Mouse (Mus musculus) brown adipose tissue, adult 24 weeks (tissue): ENCODE data around the gene Wfikkn1. TPM values are rescaled to one million over a fixed set of nuclear protein-coding genes. Genes with fewer than 3 reads are reported as not detected.
"Not testable (repeated sequence)": the region's sequence is repeated elsewhere in the genome, so short reads cannot be mapped to it uniquely, and the experiment has no call there.

Source experiments
- H3K27ac ChIP-seq: fragments of 200-500 bp; replicated peaks from 2 replicates; pipeline ENCODE4 v1.5.1; 2012; ENCODE audit warnings: low read depth, mild to moderate bottlenecking, low read length
- H3K4me1 ChIP-seq: fragments of 200-500 bp; 2 replicates; pipeline ENCODE4 v1.6.1; 2012; ENCODE audit warnings: low read length, mixed read lengths; ENCODE audit not compliant: control insufficient read depth, insufficient read depth, insufficient read length
- H3K4me3 ChIP-seq: fragments of 200-500 bp; 2 replicates; pipeline ENCODE4 v1.5.1; 2012; ENCODE audit warnings: low read depth, mild to moderate bottlenecking, low read length, moderate library complexity; ENCODE audit not compliant: insufficient read depth
- polyA plus RNA-seq: library from polyadenylated mRNA; stranded (reverse); fragments of >200 nt; gene quantifications from 2 replicates; pipeline ENCODE4 v1.2.4, GENCODE M21; 2012; ENCODE audit not compliant: missing spikeins, insufficient read depth, insufficient read length

The Wfikkn1 gene
- polyA plus RNA-seq, 1 experiment: not detected

DNA sequence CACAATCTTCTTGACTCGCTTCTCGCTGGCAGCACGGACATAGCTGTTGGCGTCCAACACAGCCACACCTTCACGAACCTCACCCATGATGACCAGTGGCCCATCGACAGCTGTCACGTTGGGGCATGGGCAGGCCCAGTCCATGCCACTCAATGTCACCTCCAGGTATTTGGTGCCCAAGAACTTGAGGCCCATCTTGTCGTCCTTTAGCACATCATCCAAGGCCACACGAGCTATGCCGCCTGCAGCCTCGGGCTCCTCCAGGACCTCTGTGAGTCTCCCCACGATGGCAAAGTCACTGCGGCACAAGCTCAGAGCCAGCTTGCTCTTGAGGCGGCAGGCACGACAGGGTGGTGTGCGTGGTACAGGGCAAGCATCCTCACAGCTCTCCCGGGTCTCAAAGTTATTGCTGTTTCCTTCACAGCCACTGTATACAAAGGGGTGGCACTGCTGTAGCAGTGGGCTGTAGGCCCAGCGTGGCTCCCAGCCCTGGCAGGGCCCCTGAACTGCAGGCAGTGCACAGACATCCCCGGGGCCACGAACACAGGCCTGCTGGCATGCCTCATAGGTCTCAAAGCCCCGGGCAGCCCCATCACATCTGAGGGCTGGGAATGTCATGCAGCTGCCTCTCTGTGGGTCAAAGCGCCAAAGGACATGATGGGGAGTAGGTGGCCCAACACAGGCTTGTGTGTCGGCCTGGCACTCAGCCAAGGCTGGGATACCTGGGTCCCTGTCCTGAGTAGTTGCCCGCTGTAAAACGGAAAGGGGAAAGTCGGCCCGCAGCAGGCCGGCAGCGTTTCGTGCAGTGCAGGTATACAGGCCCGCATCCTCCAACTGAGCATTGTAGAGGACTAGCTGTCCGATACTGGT lies 2.7 kb downstream of the Wfikkn1 start:
- Histone ChIP-seq H3K4me3 (no peak overlapping the region), H3K27ac (no peak overlapping the region), H3K4me1 (peaks cover 11% of the 10 kb centered on the region; the same call in 1 of the 2 replicates)

DNA sequence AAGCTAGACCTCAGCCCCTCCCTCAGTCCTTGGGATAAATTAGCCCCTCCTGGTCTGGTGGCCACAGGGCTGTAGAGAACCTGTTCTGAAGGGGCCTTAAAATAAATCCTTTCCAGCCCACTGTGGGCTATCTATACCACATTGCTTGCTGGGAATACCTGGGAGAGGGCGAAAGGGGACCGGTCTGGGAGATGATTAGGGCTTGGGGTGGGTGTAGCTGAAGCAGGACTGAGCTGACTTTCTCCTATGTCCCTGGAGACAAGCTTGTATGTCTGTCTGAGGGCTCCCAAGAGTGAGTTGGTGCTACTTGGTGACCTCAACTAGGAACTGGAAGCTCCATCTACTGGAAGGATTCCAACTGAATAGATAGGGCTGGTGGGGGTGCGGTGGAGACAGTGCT lies 3.6 kb downstream of the Wfikkn1 start:
- peaks cover 11% of the 10 kb centered on the region; the same call in 1 of the 2 replicates for H3K4me1 ChIP-seq
- no peak overlapping the region for H3K4me3 ChIP-seq
- H3K27ac ChIP-seq: no peak overlapping the region

DNA sequence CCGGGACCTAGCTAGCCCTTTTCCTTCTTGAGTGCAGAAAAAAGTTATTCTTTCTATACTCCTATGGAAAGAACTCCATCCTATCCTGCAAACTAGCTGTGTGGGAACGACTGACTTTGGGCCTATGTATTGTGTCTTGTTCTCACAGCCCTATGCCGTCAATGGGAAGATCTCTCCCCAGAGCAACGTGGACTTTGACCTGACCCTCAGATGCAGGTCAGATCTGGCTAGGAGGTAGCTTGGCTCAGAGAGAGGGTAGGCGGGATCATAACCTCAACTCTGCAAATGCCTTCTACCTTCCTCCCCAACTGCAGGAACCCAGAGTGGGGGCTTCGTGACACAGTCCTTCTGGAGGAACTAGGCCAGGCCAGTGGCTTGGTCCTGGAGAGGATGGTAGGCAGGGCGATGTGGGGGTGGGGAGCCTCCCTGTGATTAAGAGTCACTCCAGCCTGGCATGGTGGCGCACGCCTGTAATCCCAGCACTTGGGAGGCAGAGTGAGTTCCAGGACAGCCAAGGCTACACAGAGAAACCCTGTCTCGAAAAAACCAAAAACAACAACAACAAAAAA lies 4.2 kb downstream of the Wfikkn1 start:
- Histone ChIP-seq H3K27ac (no peak overlapping the region), H3K4me1 (peaks cover 9% of the 10 kb centered on the region; the same call in 1 of the 2 replicates), H3K4me3 (peak overlapping the region; percentile 87)

DNA sequence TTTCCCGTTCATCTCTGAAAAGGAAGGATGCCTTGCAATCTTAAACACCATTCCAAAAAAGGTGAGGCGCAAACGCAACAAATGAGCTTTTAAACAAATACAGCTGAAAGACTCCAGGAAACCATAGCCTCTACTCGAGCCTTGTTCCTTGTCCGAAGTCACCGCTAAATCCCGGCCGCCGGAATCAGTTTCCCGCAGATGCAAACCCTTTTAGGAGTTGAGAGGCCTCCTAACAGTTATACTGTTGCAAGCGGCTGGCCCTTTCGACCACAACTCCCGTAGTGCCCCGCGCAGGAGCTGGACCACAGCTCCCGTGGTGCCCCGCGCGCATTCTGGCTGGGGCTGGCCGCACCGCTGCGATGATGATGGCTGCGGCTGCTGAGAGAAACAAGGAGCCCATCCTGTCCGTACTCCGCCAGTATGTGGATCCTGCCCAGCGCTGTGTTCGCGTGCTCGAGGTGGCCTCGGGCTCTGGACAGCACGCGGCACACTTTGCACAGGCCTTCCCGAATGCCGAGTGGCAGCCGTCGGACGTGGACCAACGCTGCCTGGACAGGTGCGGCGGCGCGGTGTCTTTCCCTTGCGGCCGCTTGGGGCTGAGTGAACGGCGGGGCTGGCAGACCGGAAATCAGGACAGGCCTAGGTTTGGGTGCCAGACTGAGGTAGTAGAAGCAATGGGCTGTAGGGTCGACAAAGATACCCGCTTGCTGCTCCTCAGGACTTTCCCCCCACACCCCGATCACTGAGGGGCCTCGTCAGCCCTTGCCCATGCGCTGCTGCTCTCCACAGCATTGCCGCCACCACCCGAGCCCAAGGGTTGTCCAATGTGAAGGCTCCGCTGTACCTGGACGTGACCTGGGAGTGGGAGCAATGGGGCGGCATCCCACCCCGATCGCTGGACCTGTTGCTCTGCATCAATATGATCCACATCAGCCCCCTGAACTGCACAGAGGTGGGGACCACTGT lies 5.2 kb downstream of the Wfikkn1 start:
- peaks cover 9% of the 10 kb centered on the region; the same call in 1 of the 2 replicates for H3K4me1 ChIP-seq
- peak overlapping the region; percentile 87 for H3K4me3 ChIP-seq
- peak overlapping the region; percentile 44 for H3K27ac ChIP-seq

- Histone ChIP-seq H3K4me1 (peaks cover 9% of the 10 kb centered on the region; the same call in 1 of the 2 replicates), H3K4me3 (peak within 1 kb of the TSS; percentile 87)
Observed at GRCm38 (mm10) chr17:25874721-25875170, 5.9 kb downstream of the Wfikkn1 start, which contains the start of gene Mettl26. Gene Mettl26, plus strand, starts transcription at chr17:25875074.

GRCm38 (mm10) chr17:25874148-25874720 lies 6.4 kb downstream of the Wfikkn1 start:
- H3K4me1 ChIP-seq: peaks cover 9% of the 10 kb centered on the region; the same call in 1 of the 2 replicates
- peak overlapping the region; percentile 32; the same call in 1 of the 2 replicates for H3K27ac ChIP-seq

More at GRCm38 (mm10) chr17:25874721-25875170, 5.9 kb downstream of the Wfikkn1 start, which contains the start of gene Mettl26:
- peak within 1 kb of the TSS; percentile 44 for H3K27ac ChIP-seq

DNA sequence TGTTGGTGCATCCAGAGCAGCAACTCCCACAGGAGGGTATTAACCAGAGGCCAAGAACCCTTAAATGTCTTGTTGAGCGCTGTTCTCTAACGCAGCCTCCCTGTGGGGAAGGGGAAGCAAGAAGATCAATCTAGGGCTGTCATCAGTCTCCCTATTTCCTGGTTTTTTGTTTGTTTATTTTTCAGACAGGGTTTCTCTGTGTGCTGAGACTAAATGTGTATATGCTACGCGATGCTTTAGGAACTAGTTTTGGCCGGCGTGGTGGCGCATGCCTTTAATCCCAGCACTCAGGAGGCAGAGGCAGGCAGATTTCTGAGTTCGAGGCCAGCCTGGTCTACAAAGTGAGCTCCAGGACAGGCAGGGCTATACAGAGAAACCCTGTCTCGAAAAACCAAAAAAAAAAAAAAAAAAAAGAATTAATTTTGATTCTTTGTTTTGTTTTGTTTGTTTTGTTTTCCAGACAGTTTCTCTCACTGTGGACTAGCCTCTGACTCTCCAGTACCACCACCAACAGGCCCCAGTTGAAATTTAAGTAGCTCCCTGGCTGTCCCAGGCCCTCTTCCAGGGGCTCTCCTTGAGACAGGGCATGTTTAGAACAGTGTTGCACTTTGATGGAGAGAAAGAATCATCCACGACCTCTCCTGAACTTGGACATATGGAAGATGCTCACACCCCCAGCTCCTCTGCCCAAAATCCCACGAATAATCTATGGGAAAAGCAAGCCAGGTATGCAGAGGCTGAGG lies 7.1 kb downstream of the Wfikkn1 start:
- peaks cover 12% of the 10 kb centered on the region; the same call in 1 of the 2 replicates for H3K4me1 ChIP-seq
- peak overlapping the region; percentile 87; the same call in 1 of the 2 replicates for H3K4me3 ChIP-seq
- no peak overlapping the region for H3K27ac ChIP-seq

More at GRCm38 (mm10) chr17:25874148-25874720, 6.4 kb downstream of the Wfikkn1 start:
- peak overlapping the region; percentile 87 for H3K4me3 ChIP-seq

DNA sequence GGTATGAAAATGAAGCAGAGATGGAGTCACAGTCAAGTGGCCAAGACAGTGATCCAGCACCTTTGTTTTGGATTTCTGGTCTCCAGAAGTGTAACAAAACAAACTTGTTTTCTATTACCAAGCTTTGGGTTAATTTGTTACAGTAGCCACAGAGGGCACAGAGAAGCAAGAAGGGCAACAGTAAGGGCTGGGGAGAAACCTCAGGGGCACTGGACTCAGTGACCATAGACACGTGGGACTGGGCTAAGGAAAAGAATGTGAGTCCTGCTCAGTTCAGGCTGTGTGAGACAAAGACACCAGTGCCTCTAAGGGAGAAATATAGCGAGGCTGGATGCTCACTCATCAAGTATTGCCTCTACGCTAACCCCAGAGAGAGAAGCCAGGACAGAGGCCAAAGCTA lies 8.0 kb downstream of the Wfikkn1 start:
- no peak overlapping the region for H3K27ac ChIP-seq
- H3K4me3 ChIP-seq: no peak overlapping the region
- peaks cover 12% of the 10 kb centered on the region; the same call in 1 of the 2 replicates for H3K4me1 ChIP-seq

- H3K4me3 ChIP-seq, H3K27ac ChIP-seq: not testable (repeated sequence)
- peaks cover 12% of the 10 kb centered on the region; the same call in 1 of the 2 replicates for H3K4me1 ChIP-seq
Observed at GRCm38 (mm10) chr17:25871566-25871965, 9.1 kb downstream of the Wfikkn1 start.

DNA sequence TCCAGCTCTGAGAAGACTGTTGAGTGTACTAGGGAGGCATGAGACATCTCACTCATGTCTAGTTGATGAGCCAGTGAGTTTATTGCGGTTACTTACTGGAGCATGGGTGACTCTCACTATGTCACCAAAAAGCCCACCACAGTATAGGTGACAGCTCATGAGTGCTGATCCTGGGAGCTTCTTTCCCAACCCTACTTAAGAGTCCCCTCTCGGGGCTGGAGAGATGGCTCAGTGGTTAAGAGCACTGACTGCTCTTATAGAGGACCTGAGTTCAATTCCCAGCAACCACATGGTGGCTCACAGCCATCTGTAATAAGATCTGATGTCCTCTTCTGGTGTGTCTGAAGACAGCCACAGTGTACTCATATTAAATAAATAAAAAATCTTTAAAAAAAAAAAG lies 10.7 kb downstream of the Wfikkn1 start:
- H3K27ac ChIP-seq: no peak overlapping the region
- peaks cover 5% of the 10 kb centered on the region; the same call in 1 of the 2 replicates for H3K4me1 ChIP-seq
- H3K4me3 ChIP-seq: no peak overlapping the region

DNA sequence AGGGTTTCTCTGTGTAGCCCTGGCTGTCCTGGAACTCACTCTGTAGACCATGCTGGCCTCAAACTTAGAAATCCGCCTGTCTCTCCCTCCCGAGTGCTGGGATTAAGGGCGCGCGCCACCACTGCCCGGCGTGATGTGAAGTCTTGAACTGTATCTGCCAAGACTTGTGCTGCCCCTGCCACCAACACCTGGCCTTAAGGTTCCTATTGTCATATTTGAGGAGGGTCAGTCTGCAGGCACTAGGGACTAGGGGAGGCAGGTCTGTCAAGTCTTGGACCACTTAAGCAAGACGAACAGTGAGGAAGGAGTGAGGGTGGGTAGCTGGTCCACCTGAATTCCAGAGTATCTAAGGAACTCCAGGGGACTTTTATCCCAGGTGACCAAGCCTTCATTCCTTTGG lies 11.2 kb downstream of the Wfikkn1 start:
- H3K4me3 ChIP-seq: no peak overlapping the region
- H3K4me1 ChIP-seq: peaks cover 5% of the 10 kb centered on the region; the same call in 1 of the 2 replicates
- no peak overlapping the region for H3K27ac ChIP-seq

DNA sequence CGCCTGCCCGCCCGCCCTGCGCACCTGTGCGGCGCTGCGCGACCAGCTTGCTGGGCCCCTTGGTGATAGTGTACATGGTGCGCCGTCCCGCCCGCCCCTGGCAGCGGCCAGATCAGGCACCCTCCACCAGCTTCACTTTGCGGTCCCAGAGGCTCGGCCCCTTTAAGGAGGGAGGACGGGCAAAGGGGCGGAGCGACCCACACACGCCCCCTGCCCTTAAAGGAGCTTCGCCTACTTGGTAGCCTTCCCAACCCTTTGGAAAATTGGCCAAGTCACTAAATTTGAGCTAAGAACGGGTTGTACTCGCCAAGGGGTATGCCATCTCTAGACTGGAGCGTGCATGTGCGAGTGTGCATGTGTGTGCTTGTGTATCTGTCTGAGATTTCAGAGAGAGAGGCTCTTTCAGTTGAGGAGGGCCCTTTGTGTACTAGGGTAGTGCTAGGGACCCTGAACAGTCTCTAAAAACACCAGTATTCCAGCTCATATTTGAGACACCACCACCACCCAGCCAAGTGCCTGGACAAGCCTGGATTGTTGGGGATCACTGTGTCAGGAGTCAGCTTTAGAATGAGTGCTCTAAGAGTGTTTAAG lies 12.0 kb downstream of the Wfikkn1 start, which contains the start of gene Mcrip2:
Mcrip2 (minus strand) TSS at position 164 of the 591 bp plus-strand sequence.
- H3K4me1 ChIP-seq: 0 out of 2 replicates have a peak, but pooled peaks cover 3% of the 10 kb centered on the region
- H3K27ac ChIP-seq: peak within 1 kb of the TSS; percentile 92
- peak within 1 kb of the TSS; percentile 89 for H3K4me3 ChIP-seq
